Mouse (Mus musculus) ES-E14 (cell line): Measurements from ENCODE around the gene Tmem131. TPM values are rescaled to one million over a fixed set of nuclear protein-coding genes. Genes with fewer than 3 reads are reported as not detected.

Experiments
- DNase-seq: peaks from one replicate; pipeline ENCODE4 v3.0.0-alpha.2; 2013; ENCODE audit warnings: low read depth, low spot score
- H3K27ac ChIP-seq: 2 replicates; pipeline ENCODE4 v1.5.1; 2012; ENCODE audit warnings: low read depth, mild to moderate bottlenecking, low read length, moderate library complexity, mixed read lengths; ENCODE audit not compliant: poor library complexity, insufficient read depth, severe bottlenecking
- H3K36me3 ChIP-seq: 2 replicates; pipeline ENCODE4 v1.6.1; 2012; ENCODE audit warnings: mild to moderate bottlenecking, low read length, moderate library complexity, mixed read lengths; ENCODE audit not compliant: control insufficient read depth, poor library complexity, insufficient read depth, severe bottlenecking
- H3K4me1 ChIP-seq, 2 experiments: fragments of 150-350 bp in 1 of 2; sonication (generic) in 1 of 2; 2 replicates each; pipeline ENCODE4 v1.6.1; 2012; ENCODE audit warnings: low read length in 2 of 2, mild to moderate bottlenecking in 1 of 2, mixed read lengths in 1 of 2; ENCODE audit not compliant: control insufficient read depth in 2 of 2, insufficient read depth in 2 of 2, poor library complexity in 1 of 2
- H3K4me3 ChIP-seq, 2 experiments: fragments of 150-350 bp in 1 of 2; sonication (generic) in 1 of 2; 2 replicates each; pipeline ENCODE4 v1.5.1; 2012; ENCODE audit warnings: low read length in 2 of 2, low read depth in 1 of 2, mild to moderate bottlenecking in 1 of 2, mixed read lengths in 1 of 2; ENCODE audit not compliant: insufficient read depth in 1 of 2, poor library complexity in 1 of 2, severe bottlenecking in 1 of 2
- H3K9ac ChIP-seq: 2 replicates; pipeline ENCODE4 v1.6.1; 2012; ENCODE audit warnings: low read depth, mild to moderate bottlenecking, low read length, mixed read lengths; ENCODE audit not compliant: poor library complexity, insufficient read depth, severe bottlenecking
- H3K9me3 ChIP-seq: fragments of 150-350 bp; sonication (generic); 2 replicates; pipeline ENCODE4 v1.6.1; 2012; ENCODE audit warnings: low read depth, mild to moderate bottlenecking, low read length; ENCODE audit not compliant: control insufficient read depth, insufficient read depth
- CHD2 ChIP-seq: IDR thresholded peaks from 2 replicates; pipeline ENCODE4 v1.6.1; 2014; ENCODE audit warnings: mild to moderate bottlenecking, low read depth, low read length, inconsistent platforms
- HCFC1 ChIP-seq: IDR thresholded peaks from 2 replicates; pipeline ENCODE4 v1.6.1; 2012; ENCODE audit warnings: low read length, inconsistent platforms, borderline replicate concordance; ENCODE audit not compliant: insufficient read depth
- MAFK ChIP-seq: IDR thresholded peaks from 2 replicates; pipeline ENCODE4 v1.6.1; 2014; ENCODE audit warnings: mild to moderate bottlenecking, low read depth, low read length, inconsistent platforms; ENCODE audit not compliant: insufficient read depth
- ZC3H11A ChIP-seq: IDR thresholded peaks from 2 replicates; pipeline ENCODE4 v1.6.1; 2012; ENCODE audit warnings: low read depth, mild to moderate bottlenecking, inconsistent platforms, low read length, borderline replicate concordance
- ZNF384 ChIP-seq: IDR thresholded peaks from 2 replicates; pipeline ENCODE4 v1.6.1; 2012; ENCODE audit warnings: low read depth, low read length, inconsistent platforms
- in situ Hi-C, 2 experiments: fragments of 600-800 bp; cut with MboI; formaldehyde crosslinking; loops; one replicate each; pipeline ENCODE4 v1.15.1; 2025; ENCODE audit warnings: low sequenced_read_pairs in 2 of 2, inconsistent platforms in 1 of 2; ENCODE audit not compliant: unreplicated experiment in 2 of 2
- total RNA-seq: library from RNA; depleted of rRNA; stranded (reverse); fragments of 300-350 nt; gene quantifications from 2 replicates; pipeline ENCODE4 v1.2.3, GENCODE M21; 2012

Tmem131 gene
- total RNA-seq, 1 experiment = 73.1 TPM

GRCm38 (mm10) chr1:36857081-36857480, 86.4 kb downstream of the Tmem131 start:
- no peaks in the 10 kb centered on the region for H3K9me3 ChIP-seq
- TF ChIP-seq CHD2 (no peak), ZC3H11A (no peak), MAFK (no peak), HCFC1 (no peak), ZNF384 (no peak)
- no peak for DNase-seq
- H3K27ac ChIP-seq = no peak overlapping the region
- peaks cover 18 to 21% of the 10 kb centered on the region in 2 experiments for H3K4me1 ChIP-seq
- H3K36me3 ChIP-seq = peaks cover 18% of the 10 kb centered on the region
- no peak overlapping the region for H3K4me3 ChIP-seq
- 0 out of 2 replicates have a peak overlapping the region, but pooled peaks have one; percentile 7 for H3K9ac ChIP-seq
- in situ Hi-C loops = no loop called here

GRCm38 (mm10) chr1:36854198-36854765, 89.2 kb downstream of the Tmem131 start:
- in situ Hi-C loops = no loop called here
- no peak for TF ChIP-seq ZC3H11A
- TF ChIP-seq CHD2 = no peak
- TF ChIP-seq ZNF384 = no peak
- no peak for TF ChIP-seq MAFK
- no peak for TF ChIP-seq HCFC1
- peaks cover 18 to 20% of the 10 kb centered on the region in 2 experiments for H3K4me1 ChIP-seq
- peaks cover 13% of the 10 kb centered on the region for H3K36me3 ChIP-seq
- no peak overlapping the region for H3K9ac ChIP-seq
- no peaks in the 10 kb centered on the region for H3K9me3 ChIP-seq
- H3K27ac ChIP-seq = no peak overlapping the region
- no peak overlapping the region for H3K4me3 ChIP-seq
- no peak for DNase-seq

GRCm38 (mm10) chr1:36852085-36852484, 91.4 kb downstream of the Tmem131 start:
- TF ChIP-seq HCFC1 (no peak), ZC3H11A (no peak), CHD2 (no peak), MAFK (no peak), ZNF384 (no peak)
- Histone ChIP-seq H3K4me3 (no peak overlapping the region), H3K36me3 (peaks cover 13% of the 10 kb centered on the region), H3K27ac (no peak overlapping the region), H3K4me1 (peaks cover 14 to 22% of the 10 kb centered on the region in 2 experiments), H3K9ac (no peak overlapping the region), H3K9me3 (no peaks in the 10 kb centered on the region)
- no peak for DNase-seq
- in situ Hi-C loops = no loop called here

GRCm38 (mm10) chr1:36851392-36851791, 92.1 kb downstream of the Tmem131 start:
- Histone ChIP-seq H3K4me1 (peaks cover 11 to 18% of the 10 kb centered on the region in 2 experiments), H3K9me3 (no peaks in the 10 kb centered on the region), H3K4me3 (no peak overlapping the region), H3K9ac (no peak overlapping the region), H3K27ac (no peak overlapping the region), H3K36me3 (peaks cover 13% of the 10 kb centered on the region)
- in situ Hi-C loops = no loop called here
- no peak for DNase-seq
- TF ChIP-seq CHD2 = no peak
- no peak for TF ChIP-seq HCFC1
- no peak for TF ChIP-seq MAFK
- TF ChIP-seq ZNF384 = no peak
- TF ChIP-seq ZC3H11A = no peak
